Mouse (Mus musculus) kidney, adult 2 months (tissue): ENCODE results near the gene Klhl3.

Experiments used
- CTCF ChIP-seq: fragments of 200-500 bp; conservative IDR thresholded peaks from 2 replicates; pipeline ENCODE4 v1.5.1; 2011; ENCODE audit warnings: low read depth, mild to moderate bottlenecking, control low read depth, low read length, moderate library complexity, mixed read lengths; ENCODE audit not compliant: insufficient read depth, insufficient read length
- POLR2A ChIP-seq: fragments of 200-500 bp; IDR thresholded peaks from one replicate; pipeline ENCODE4 v1.6.1; 2011; ENCODE audit warnings: low read depth, low read length, control low read depth

GRCm38 (mm10) chr13:58035470-58036156 is 77.8 kb downstream of the Klhl3 start:
- TF ChIP-seq CTCF (no peak), POLR2A (no peak)
